Mouse (Mus musculus): ENCODE results near the gene Actl7b. TPM values are rescaled to one million over a fixed set of nuclear protein-coding genes. Genes with fewer than 3 reads are reported as not detected.

Gene Actl7b
- polyA plus RNA-seq, 1 experiment from 2014 or later = not detected

DNA sequence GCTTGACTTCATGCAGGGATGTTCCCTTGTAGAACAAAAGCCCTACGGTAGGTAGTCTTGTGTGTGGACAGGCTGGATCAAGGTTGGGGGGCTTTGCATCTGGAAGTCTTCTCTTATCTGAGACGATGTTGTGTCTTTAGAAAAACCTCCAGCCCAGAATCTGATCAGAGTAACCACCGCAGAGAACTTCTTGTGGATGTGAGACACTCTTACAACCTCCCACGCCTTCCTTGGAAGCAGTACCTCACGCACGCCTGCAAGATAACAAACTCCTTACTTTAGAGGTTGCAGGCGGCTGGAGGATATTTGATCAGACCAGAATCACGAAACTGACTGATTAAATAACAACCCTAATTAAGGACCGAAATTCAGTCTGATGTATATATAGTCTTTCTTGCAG lies 20.8 kb downstream of the Actl7b start:
- no peaks in the 10 kb centered on the region for H3K4me1 ChIP-seq (ENCODE audit: control insufficient read depth, insufficient read depth, low read length)
- 74% methylated on average over 9 of the region's 9 CpGs for WGBS

GRCm38 (mm10) chr4:56719456-56719855 lies 21.8 kb downstream of the Actl7b start:
- no peaks in the 10 kb centered on the region for H3K27me3 ChIP-seq (ENCODE audit: control insufficient read depth, insufficient read depth, low read length)
- WGBS = 67% methylated on average over 9 of the region's 9 CpGs
- no peak for ATAC-seq (ENCODE audit: insufficient number of reproducible peaks, insufficient read depth, low FRiP score, low read depth)

More for the DNA sequence above, 20.8 kb downstream of the Actl7b start:
- H3K9me3 ChIP-seq (ENCODE audit: control insufficient read depth, low read depth, low read length) = no peaks in the 10 kb centered on the region
- no peak for ATAC-seq (ENCODE audit: insufficient number of reproducible peaks, insufficient read depth, low FRiP score, low read depth)
- no peak overlapping the region for H3K4me2 ChIP-seq (replicated peaks; ENCODE audit: low read depth, low read length)
- H3K27me3 ChIP-seq (ENCODE audit: control insufficient read depth, insufficient read depth, low read length) = no peaks in the 10 kb centered on the region
- no peak overlapping the region for H3K9ac ChIP-seq (replicated peaks; ENCODE audit: low read depth, low read length)
- no peak overlapping the region for H3K4me3 ChIP-seq (ENCODE audit: low read depth, low read length)
- H3K27ac ChIP-seq (ENCODE audit: low read length) = no peak overlapping the region
- H3K36me3 ChIP-seq (ENCODE audit: control insufficient read depth, insufficient read depth, low read length) = no peaks in the 10 kb centered on the region

GRCm38 (mm10) chr4:56718573-56719442 lies 22.4 kb downstream of the Actl7b start:
- no peak overlapping the region for H3K9ac ChIP-seq (replicated peaks; ENCODE audit: low read depth, low read length)
- no peaks in the 10 kb centered on the region for H3K36me3 ChIP-seq (ENCODE audit: control insufficient read depth, insufficient read depth, low read length)
- no peak overlapping the region for H3K4me3 ChIP-seq (ENCODE audit: low read depth, low read length)
- ATAC-seq (ENCODE audit: insufficient number of reproducible peaks, insufficient read depth, low FRiP score, low read depth) = no peak
- no peaks in the 10 kb centered on the region for H3K4me1 ChIP-seq (ENCODE audit: control insufficient read depth, insufficient read depth, low read length)
- H3K27me3 ChIP-seq (ENCODE audit: control insufficient read depth, insufficient read depth, low read length) = no peaks in the 10 kb centered on the region
- 63% methylated on average over 12 of the region's 12 CpGs for WGBS
- no peak overlapping the region for H3K4me2 ChIP-seq (replicated peaks; ENCODE audit: low read depth, low read length)
- H3K27ac ChIP-seq (ENCODE audit: low read length) = no peak overlapping the region
- no peaks in the 10 kb centered on the region for H3K9me3 ChIP-seq (ENCODE audit: control insufficient read depth, low read depth, low read length)

More at GRCm38 (mm10) chr4:56719456-56719855, 21.8 kb downstream of the Actl7b start:
- no peak overlapping the region for H3K4me3 ChIP-seq (ENCODE audit: low read depth, low read length)
- no peak overlapping the region for H3K4me2 ChIP-seq (replicated peaks; ENCODE audit: low read depth, low read length)
- H3K36me3 ChIP-seq (ENCODE audit: control insufficient read depth, insufficient read depth, low read length) = no peaks in the 10 kb centered on the region
- H3K9me3 ChIP-seq (ENCODE audit: control insufficient read depth, low read depth, low read length) = no peaks in the 10 kb centered on the region
- H3K9ac ChIP-seq (replicated peaks; ENCODE audit: low read depth, low read length) = no peak overlapping the region
- H3K4me1 ChIP-seq (ENCODE audit: control insufficient read depth, insufficient read depth, low read length) = no peaks in the 10 kb centered on the region
- H3K27ac ChIP-seq (ENCODE audit: low read length) = no peak overlapping the region

- no peaks in the 10 kb centered on the region for H3K36me3 ChIP-seq (ENCODE audit: control insufficient read depth, insufficient read depth, low read length)
- no peak overlapping the region for H3K9ac ChIP-seq (replicated peaks; ENCODE audit: low read depth, low read length)
- no peaks in the 10 kb centered on the region for H3K9me3 ChIP-seq (ENCODE audit: control insufficient read depth, low read depth, low read length)
- no peak for ATAC-seq (ENCODE audit: insufficient number of reproducible peaks, insufficient read depth, low FRiP score, low read depth)
- WGBS = 87% methylated on average over 3 of the region's 3 CpGs
- no peaks in the 10 kb centered on the region for H3K27me3 ChIP-seq (ENCODE audit: control insufficient read depth, insufficient read depth, low read length)
- H3K27ac ChIP-seq (ENCODE audit: low read length) = no peak overlapping the region
- no peak overlapping the region for H3K4me2 ChIP-seq (replicated peaks; ENCODE audit: low read depth, low read length)
- H3K4me1 ChIP-seq (ENCODE audit: control insufficient read depth, insufficient read depth, low read length) = no peaks in the 10 kb centered on the region
- no peak overlapping the region for H3K4me3 ChIP-seq (ENCODE audit: low read depth, low read length)
Measured at GRCm38 (mm10) chr4:56717932-56718331, 23.3 kb downstream of the Actl7b start.

DNA sequence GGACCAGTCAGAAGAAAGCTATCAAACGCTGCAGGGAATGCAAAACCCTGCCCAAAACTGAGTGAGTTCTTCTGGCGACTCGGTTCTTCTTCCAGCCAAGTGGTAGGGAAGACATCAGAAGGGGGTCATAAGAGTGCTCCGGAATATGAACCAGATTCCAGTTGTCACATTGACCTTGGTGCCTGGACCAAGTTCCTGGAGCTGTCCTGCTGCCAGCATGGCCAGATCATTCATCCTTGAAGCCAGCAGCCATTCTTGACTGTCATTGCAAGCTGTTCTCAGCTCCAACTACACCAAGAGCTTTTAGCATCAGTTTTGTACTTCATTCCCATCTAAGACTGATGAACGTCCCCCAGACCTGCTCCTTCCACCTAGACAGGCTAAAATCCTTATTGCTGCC lies 24.4 kb downstream of the Actl7b start:
- H3K27ac ChIP-seq (ENCODE audit: low read length) = no peak overlapping the region
- H3K4me1 ChIP-seq (ENCODE audit: control insufficient read depth, insufficient read depth, low read length) = no peaks in the 10 kb centered on the region
- H3K4me2 ChIP-seq (replicated peaks; ENCODE audit: low read depth, low read length) = no peak overlapping the region
- H3K27me3 ChIP-seq (ENCODE audit: control insufficient read depth, insufficient read depth, low read length) = no peaks in the 10 kb centered on the region
- no peak overlapping the region for H3K4me3 ChIP-seq (ENCODE audit: low read depth, low read length)
- 59% methylated on average over 5 of the region's 5 CpGs for WGBS
- no peaks in the 10 kb centered on the region for H3K9me3 ChIP-seq (ENCODE audit: control insufficient read depth, low read depth, low read length)
- no peaks in the 10 kb centered on the region for H3K36me3 ChIP-seq (ENCODE audit: control insufficient read depth, insufficient read depth, low read length)
- no peak overlapping the region for H3K9ac ChIP-seq (replicated peaks; ENCODE audit: low read depth, low read length)
- no peak for ATAC-seq (ENCODE audit: insufficient number of reproducible peaks, insufficient read depth, low FRiP score, low read depth)

GRCm38 (mm10) chr4:56713155-56713554 lies 28.1 kb downstream of the Actl7b start:
- H3K4me2 ChIP-seq (replicated peaks; ENCODE audit: low read depth, low read length) = no peak overlapping the region
- no peaks in the 10 kb centered on the region for H3K36me3 ChIP-seq (ENCODE audit: control insufficient read depth, insufficient read depth, low read length)
- H3K9me3 ChIP-seq (ENCODE audit: control insufficient read depth, low read depth, low read length) = no peaks in the 10 kb centered on the region
- no peak overlapping the region for H3K4me3 ChIP-seq (ENCODE audit: low read depth, low read length)
- H3K27me3 ChIP-seq (ENCODE audit: control insufficient read depth, insufficient read depth, low read length) = no peaks in the 10 kb centered on the region
- no peak for ATAC-seq (ENCODE audit: insufficient number of reproducible peaks, insufficient read depth, low FRiP score, low read depth)
- WGBS = 80% methylated on average over 3 of the region's 3 CpGs
- H3K27ac ChIP-seq (ENCODE audit: low read length) = no peak overlapping the region
- H3K9ac ChIP-seq (replicated peaks; ENCODE audit: low read depth, low read length) = no peak overlapping the region
- H3K4me1 ChIP-seq (ENCODE audit: control insufficient read depth, insufficient read depth, low read length) = no peaks in the 10 kb centered on the region

GRCm38 (mm10) chr4:56702234-56702633 lies 39.0 kb downstream of the Actl7b start:
- Histone ChIP-seq H3K9ac (replicated peaks; ENCODE audit: low read depth, low read length) (no peak overlapping the region), H3K4me1 (ENCODE audit: control insufficient read depth, insufficient read depth, low read length) (no peaks in the 10 kb centered on the region), H3K4me3 (ENCODE audit: low read depth, low read length) (no peak overlapping the region), H3K36me3 (ENCODE audit: control insufficient read depth, insufficient read depth, low read length) (no peaks in the 10 kb centered on the region), H3K27ac (ENCODE audit: low read length) (no peak overlapping the region), H3K27me3 (ENCODE audit: control insufficient read depth, insufficient read depth, low read length) (no peaks in the 10 kb centered on the region), H3K9me3 (ENCODE audit: control insufficient read depth, low read depth, low read length) (no peaks in the 10 kb centered on the region), H3K4me2 (replicated peaks; ENCODE audit: low read depth, low read length) (no peak overlapping the region)
- WGBS = 30% methylated on average over 10 of the region's 10 CpGs
- ATAC-seq (ENCODE audit: insufficient number of reproducible peaks, insufficient read depth, low FRiP score, low read depth) = no peak

GRCm38 (mm10) chr4:56698671-56699070 lies 42.6 kb downstream of the Actl7b start:
- ATAC-seq (ENCODE audit: insufficient number of reproducible peaks, insufficient read depth, low FRiP score, low read depth) = no peak
- no peak overlapping the region for H3K4me2 ChIP-seq (replicated peaks; ENCODE audit: low read depth, low read length)
- no peak overlapping the region for H3K9ac ChIP-seq (replicated peaks; ENCODE audit: low read depth, low read length)
- no peaks in the 10 kb centered on the region for H3K9me3 ChIP-seq (ENCODE audit: control insufficient read depth, low read depth, low read length)
- no peak overlapping the region for H3K27ac ChIP-seq (ENCODE audit: low read length)
- no peaks in the 10 kb centered on the region for H3K27me3 ChIP-seq (ENCODE audit: control insufficient read depth, insufficient read depth, low read length)
- H3K4me1 ChIP-seq (ENCODE audit: control insufficient read depth, insufficient read depth, low read length) = no peaks in the 10 kb centered on the region
- H3K36me3 ChIP-seq (ENCODE audit: control insufficient read depth, insufficient read depth, low read length) = no peaks in the 10 kb centered on the region
- H3K4me3 ChIP-seq (ENCODE audit: low read depth, low read length) = no peak overlapping the region
- 36% methylated on average over 5 of the region's 5 CpGs for WGBS

DNA sequence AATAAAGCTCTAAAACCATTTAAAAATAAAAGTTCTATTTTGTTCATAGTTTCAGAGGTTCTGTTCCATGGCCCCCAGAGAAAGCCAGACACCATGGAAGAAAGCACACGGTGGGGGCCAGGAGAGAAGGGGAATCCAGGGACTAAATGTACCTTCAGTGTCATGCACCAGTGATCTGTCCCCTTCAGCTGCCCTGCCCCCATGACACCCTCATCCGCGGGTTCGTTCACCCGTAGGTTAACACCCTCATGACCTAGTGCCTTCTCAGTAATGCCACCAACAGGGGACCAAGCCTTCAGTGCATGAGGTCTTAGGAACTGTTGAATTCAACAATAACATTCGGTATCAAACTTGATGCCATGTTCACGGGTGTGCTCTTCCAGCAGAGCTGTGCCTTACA lies 44.8 kb downstream of the Actl7b start:
- no peak overlapping the region for H3K4me3 ChIP-seq (ENCODE audit: low read depth, low read length)
- no peak for ATAC-seq (ENCODE audit: insufficient number of reproducible peaks, insufficient read depth, low FRiP score, low read depth)
- H3K4me1 ChIP-seq (ENCODE audit: control insufficient read depth, insufficient read depth, low read length) = no peaks in the 10 kb centered on the region
- H3K27me3 ChIP-seq (ENCODE audit: control insufficient read depth, insufficient read depth, low read length) = no peaks in the 10 kb centered on the region
- H3K27ac ChIP-seq (ENCODE audit: low read length) = no peak overlapping the region
- 77% methylated on average over 7 of the region's 7 CpGs for WGBS
- H3K9ac ChIP-seq (replicated peaks; ENCODE audit: low read depth, low read length) = no peak overlapping the region
- no peaks in the 10 kb centered on the region for H3K9me3 ChIP-seq (ENCODE audit: control insufficient read depth, low read depth, low read length)
- H3K36me3 ChIP-seq (ENCODE audit: control insufficient read depth, insufficient read depth, low read length) = no peaks in the 10 kb centered on the region
- no peak overlapping the region for H3K4me2 ChIP-seq (replicated peaks; ENCODE audit: low read depth, low read length)
